Mouse (Mus musculus) spleen, adult 2 months (tissue): ENCODE data around the gene Nuak1.

Experiments used
- CTCF ChIP-seq: fragments of 200-500 bp; IDR thresholded peaks from 2 replicates; pipeline ENCODE4 v1.5.1; 2011; ENCODE audit warnings: mild to moderate bottlenecking, inconsistent platforms; ENCODE audit not compliant: insufficient read depth, insufficient read length, insufficient replicate concordance; ENCODE audit errors: extremely low read depth
- POLR2A ChIP-seq: fragments of 200-500 bp; IDR thresholded peaks from 2 replicates; pipeline ENCODE4 v1.6.1; 2011; ENCODE audit warnings: low read depth, low read length, inconsistent platforms

DNA sequence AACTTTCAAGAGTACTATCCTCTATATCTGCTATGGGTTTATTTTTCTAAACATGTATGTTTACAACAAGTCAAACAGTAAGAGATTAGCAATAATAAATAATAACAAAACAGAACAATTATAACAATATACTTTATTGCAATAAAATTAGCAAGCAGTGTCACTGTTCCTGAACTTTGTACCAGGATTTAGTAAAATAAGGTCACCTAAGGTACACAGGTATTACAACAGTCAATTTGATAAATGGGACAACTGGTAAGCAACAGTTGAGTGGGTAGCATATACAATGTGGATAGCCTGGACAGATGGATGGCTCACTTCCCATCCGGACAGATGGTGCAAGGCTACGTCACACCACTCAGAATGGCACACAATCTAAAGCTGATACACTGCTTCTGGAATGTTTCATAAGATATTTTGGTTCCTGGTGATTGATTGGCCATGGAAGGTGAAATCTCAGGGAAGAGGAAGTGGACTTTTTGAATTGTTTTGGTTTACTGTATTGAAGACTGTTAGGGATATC lies 59.1 kb downstream of the Nuak1 start:
- TF ChIP-seq CTCF, result no peak
- TF ChIP-seq POLR2A, result no peak
